ENCODE assay signal across 37 mouse cellular contexts in the genomic region with DNA sequence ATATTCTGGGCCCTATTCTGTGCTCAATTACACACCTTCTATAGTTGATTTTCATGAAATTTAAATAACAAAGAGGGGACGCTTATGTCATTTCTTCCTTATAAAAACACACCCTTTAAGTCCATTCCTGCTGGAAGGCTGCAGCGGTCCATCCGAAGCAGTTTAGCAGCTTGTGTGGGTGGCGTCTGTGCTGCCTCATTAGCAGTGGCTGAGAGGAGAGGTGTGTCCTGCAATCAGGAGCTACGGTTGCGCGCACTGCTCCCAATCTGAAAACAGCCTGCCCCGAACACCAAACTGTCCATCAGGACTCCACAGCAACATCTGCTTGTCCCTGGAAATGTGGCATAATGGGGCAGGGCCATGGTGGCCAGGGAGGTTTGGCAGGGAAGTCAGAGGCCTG. TPM values are rescaled to one million over a fixed set of nuclear protein-coding genes. Genes with fewer than 3 reads are reported as not detected.
A peak's percentile ranks its signal among the peaks of the same experiment; 100 is the strongest.
DNase-seq lines count a peak whose midpoint lies in the region; ATAC-seq and TF ChIP-seq lines count a peak whose summit lies in the region.
"Had no signal": no experiment of that assay in that cellular context is flagged by ENCODE, and none has a peak within 500 bp of the region (broad histone marks: within the 10 kb centered on the region; RNA-seq: fewer than 3 reads in every experiment).

No protein-coding gene starts in this region.

- H3K4me1 ChIP-seq in hindbrain, embryonic 10.5 days (replicated peaks), result peaks cover 35% of the 10 kb centered on the region
- no peaks in the 10 kb centered on the region for H3K4me1 ChIP-seq in hindbrain, embryonic 16.5 days (ENCODE audit: control insufficient read depth, insufficient read depth, low read depth, low read length)
- H3K4me1 ChIP-seq in midbrain, embryonic 12.5 days, result peaks cover 21% of the 10 kb centered on the region
- H3K4me1 ChIP-seq in midbrain, embryonic 15.5 days, result no peaks in the 10 kb centered on the region
- H3K4me1 ChIP-seq in forebrain, embryonic 15.5 days, result peaks cover 6% of the 10 kb centered on the region
- H3K4me1 ChIP-seq: lung, embryonic 15.5 days had no signal

- no peak overlapping the region for H3K9ac ChIP-seq in hindbrain, embryonic 16.5 days (ENCODE audit: low read depth, low read length)
- H3K9ac ChIP-seq in midbrain, embryonic 12.5 days (replicated peaks), result no peak overlapping the region
- H3K9ac ChIP-seq in midbrain, embryonic 15.5 days, result no peak overlapping the region
- no peak overlapping the region for H3K9ac ChIP-seq in forebrain, embryonic 15.5 days (replicated peaks)
- H3K9ac ChIP-seq: embryonic facial prominence, embryonic 12.5 days; heart, embryonic 13.5 days; hindbrain, embryonic 14.5 days; kidney, embryonic 15.5 days; limb, embryonic 13.5 days; lung, embryonic 15.5 days; neural tube, embryonic 12.5 days had no signal

- peak overlapping the region; percentile 80 for H3K27ac ChIP-seq in hindbrain, embryonic 10.5 days
- H3K27ac ChIP-seq in hindbrain, embryonic 16.5 days (ENCODE audit: low read depth, low read length), result no peak overlapping the region
- H3K27ac ChIP-seq in midbrain, embryonic 12.5 days (replicated peaks), result peak overlapping the region; percentile 39
- no peak overlapping the region for H3K27ac ChIP-seq in midbrain, embryonic 15.5 days
- 0 out of 2 replicates have a peak overlapping the region, but pooled peaks have one; percentile 23 for H3K27ac ChIP-seq in forebrain, embryonic 15.5 days (replicated peaks)
- H3K27ac ChIP-seq: embryonic facial prominence, embryonic 12.5 days; heart, embryonic 13.5 days; hindbrain, embryonic 14.5 days; kidney, embryonic 15.5 days; limb, embryonic 13.5 days; lung, embryonic 15.5 days; neural tube, embryonic 12.5 days; stomach, postnatal 0 days had no signal

- no peak for ATAC-seq in hindbrain, embryonic 16.5 days
- ATAC-seq in midbrain, embryonic 12.5 days (ENCODE audit: low FRiP score, low read depth), result 0 out of 2 replicates have a peak, but pooled peaks have one; percentile 65
- ATAC-seq in midbrain, embryonic 15.5 days (replicated peaks), result no peak
- peak; percentile 73 for ATAC-seq in forebrain, embryonic 15.5 days (replicated peaks)
- no peak for ATAC-seq in monocyte, adult 5-6 weeks (replicated peaks; ENCODE audit: insufficient number of reproducible peaks, low FRiP score, low TSS enrichment, poor library complexity, severe bottlenecking)
- ATAC-seq: activated CD4-positive, CD25-positive, alpha-beta regulatory T cell, adult 4 months had no signal

- H3K4me2 ChIP-seq in hindbrain, embryonic 16.5 days (ENCODE audit: low read length), result no peak overlapping the region
- H3K4me2 ChIP-seq in midbrain, embryonic 12.5 days (replicated peaks), result 0 out of 2 replicates have a peak overlapping the region, but pooled peaks have one; percentile 16
- no peak overlapping the region for H3K4me2 ChIP-seq in midbrain, embryonic 15.5 days
- H3K4me2 ChIP-seq in forebrain, embryonic 15.5 days (replicated peaks), result no peak overlapping the region
- H3K4me2 ChIP-seq: embryonic facial prominence, embryonic 12.5 days; heart, embryonic 13.5 days; hindbrain, embryonic 14.5 days; kidney, embryonic 15.5 days; limb, embryonic 13.5 days; liver, embryonic 11.5 days; lung, embryonic 15.5 days; neural tube, embryonic 12.5 days had no signal

- DNase-seq in hindbrain, embryonic 10.5 days (ENCODE audit: low spot score), result no peak
- peak; percentile 89 for DNase-seq in brain, embryonic 14.5 days (ENCODE audit: low read depth)
- no peak for DNase-seq in cerebellum, adult 8-10 months
- DNase-seq: adrenal gland, adult 2 months; adrenal gland, postnatal 36 days; cerebellum, adult 2 months; cerebellum, postnatal 25 days; gastrocnemius, postnatal 10 days; heart, postnatal 10 days; kidney, adult 18-20 months; lung, postnatal 36 days; right cerebral cortex, adult 18-20 months; right cerebral cortex, postnatal 4 days; thymus, adult 18-20 months; thymus, postnatal 25 days had no signal

- peaks cover 68% of the 10 kb centered on the region for H3K27me3 ChIP-seq in hindbrain, embryonic 10.5 days (ENCODE audit: insufficient read depth, poor library complexity, severe bottlenecking)
- H3K27me3 ChIP-seq in hindbrain, embryonic 16.5 days (replicated peaks; ENCODE audit: control insufficient read depth, insufficient read depth, low read length), result peaks cover 16% of the 10 kb centered on the region; the same call in 1 of the 2 replicates
- peaks cover 74% of the 10 kb centered on the region for H3K27me3 ChIP-seq in midbrain, embryonic 12.5 days
- H3K27me3 ChIP-seq in midbrain, embryonic 15.5 days (replicated peaks), result peaks cover 26% of the 10 kb centered on the region
- H3K27me3 ChIP-seq in forebrain, embryonic 15.5 days, result 0 out of 2 replicates have a peak, but pooled peaks cover 2% of the 10 kb centered on the region

- 57% methylated on average over 8 of the region's 8 CpGs for WGBS in hindbrain, embryonic 10.5 days
- WGBS in hindbrain, embryonic 16.5 days, result 44% methylated on average over 8 of the region's 8 CpGs
- WGBS in midbrain, embryonic 12.5 days, result 39% methylated on average over 8 of the region's 8 CpGs
- WGBS in midbrain, embryonic 15.5 days, result 31% methylated on average over 8 of the region's 8 CpGs
- WGBS in forebrain, embryonic 15.5 days, result 12% methylated on average over 8 of the region's 8 CpGs

- H3K9me3 ChIP-seq in hindbrain, embryonic 10.5 days, result no peaks in the 10 kb centered on the region
- H3K9me3 ChIP-seq in hindbrain, embryonic 16.5 days (ENCODE audit: control insufficient read depth, low read length), result no peaks in the 10 kb centered on the region
- no peaks in the 10 kb centered on the region for H3K9me3 ChIP-seq in midbrain, embryonic 12.5 days
- no peaks in the 10 kb centered on the region for H3K9me3 ChIP-seq in midbrain, embryonic 15.5 days
- H3K9me3 ChIP-seq in forebrain, embryonic 15.5 days, result no peaks in the 10 kb centered on the region
- H3K9me3 ChIP-seq: embryonic facial prominence, embryonic 12.5 days; heart, embryonic 13.5 days; kidney, embryonic 15.5 days; limb, embryonic 13.5 days; lung, embryonic 15.5 days; neural tube, embryonic 12.5 days had no signal

- TF ChIP-seq CTCF in brain, embryonic 14.5 days (IDR thresholded peaks at IDR 0.05; ENCODE audit: borderline replicate concordance, extremely low read depth, insufficient read depth, insufficient read length), result no peak

- H3K36me3 ChIP-seq in hindbrain, embryonic 10.5 days, result no peaks in the 10 kb centered on the region
- no peaks in the 10 kb centered on the region for H3K36me3 ChIP-seq in hindbrain, embryonic 16.5 days (ENCODE audit: control insufficient read depth, insufficient read depth, low read length)
- H3K36me3 ChIP-seq in midbrain, embryonic 12.5 days, result no peaks in the 10 kb centered on the region
- H3K36me3 ChIP-seq in midbrain, embryonic 15.5 days (replicated peaks), result no peaks in the 10 kb centered on the region
- H3K36me3 ChIP-seq in forebrain, embryonic 15.5 days, result no peaks in the 10 kb centered on the region
- H3K36me3 ChIP-seq: embryonic facial prominence, embryonic 12.5 days; heart, embryonic 13.5 days; kidney, embryonic 15.5 days; limb, embryonic 13.5 days; lung, embryonic 15.5 days; neural tube, embryonic 12.5 days had no signal

- TF ChIP-seq POLR2A in brain, embryonic 14.5 days (IDR thresholded peaks at IDR 0.05; ENCODE audit: borderline replicate concordance, extremely low read depth, insufficient read depth, insufficient read length, poor library complexity, severe bottlenecking), result no peak

- no peak overlapping the region for H3K4me3 ChIP-seq in hindbrain, embryonic 10.5 days
- no peak overlapping the region for H3K4me3 ChIP-seq in hindbrain, embryonic 16.5 days (ENCODE audit: low read length)
- no peak overlapping the region for H3K4me3 ChIP-seq in midbrain, embryonic 12.5 days
- no peak overlapping the region for H3K4me3 ChIP-seq in midbrain, embryonic 15.5 days
- no peak overlapping the region for H3K4me3 ChIP-seq in forebrain, embryonic 15.5 days
- H3K4me3 ChIP-seq: embryonic facial prominence, embryonic 12.5 days; heart, embryonic 13.5 days; kidney, embryonic 15.5 days; limb, embryonic 13.5 days; lung, embryonic 15.5 days; neural tube, embryonic 12.5 days had no signal

RNA-seq across cellular contexts. Expression of a gene that starts 20.8 kb away (rescaled TPM):
- polyA plus RNA-seq in hindbrain, embryonic 10.5 days (2016; fragmentation: Nextera tagmentation; extraction: Ambion mirVana), result 1.2 and 1.4 TPM in 2 replicates
- 1.0 and 1.3 TPM in 2 replicates for polyA plus RNA-seq in hindbrain, embryonic 16.5 days (2015; fragmentation: Nextera tagmentation; extraction: Ambion mirVana)
- polyA plus RNA-seq in midbrain, embryonic 12.5 days (2016; fragmentation: Nextera tagmentation; extraction: Ambion mirVana), result 0.69 and 1.1 TPM in 2 replicates
- polyA plus RNA-seq in midbrain, embryonic 15.5 days (2015; fragmentation: Nextera tagmentation; extraction: Ambion mirVana), result 0.96 and 1.2 TPM in 2 replicates
- polyA plus RNA-seq in brain, embryonic 14.5 days (2012; rRNA removed), result 0.37 and 0.70 TPM in 2 replicates
- 0.87 and 1.0 TPM in 2 replicates for polyA plus RNA-seq in forebrain, embryonic 15.5 days (2015; fragmentation: Nextera tagmentation; extraction: Ambion mirVana)
- 26.6 to 48.8 TPM (median 47.3 TPM) in 3 replicates for total RNA-seq in monocyte, adult 5-6 weeks (2017)

RNA-seq across cellular contexts. Expression of a gene that starts 52.5 kb away (rescaled TPM):
- 28.4 and 33.7 TPM in 2 replicates for polyA plus RNA-seq in hindbrain, embryonic 10.5 days (2016; fragmentation: Nextera tagmentation; extraction: Ambion mirVana)
- polyA plus RNA-seq in hindbrain, embryonic 16.5 days (2015; fragmentation: Nextera tagmentation; extraction: Ambion mirVana), result 0.11 and 1.0 TPM in 2 replicates
- polyA plus RNA-seq in midbrain, embryonic 12.5 days (2016; fragmentation: Nextera tagmentation; extraction: Ambion mirVana), result 38.0 and 38.8 TPM in 2 replicates
- 3.9 and 6.1 TPM in 2 replicates for polyA plus RNA-seq in midbrain, embryonic 15.5 days (2015; fragmentation: Nextera tagmentation; extraction: Ambion mirVana)
- 10.1 and 17.1 TPM in 2 replicates for polyA plus RNA-seq in brain, embryonic 14.5 days (2012; rRNA removed)
- polyA plus RNA-seq in forebrain, embryonic 15.5 days (2015; fragmentation: Nextera tagmentation; extraction: Ambion mirVana), result 3.1 and 6.7 TPM in 2 replicates
- not detected in 3 replicates for total RNA-seq in monocyte, adult 5-6 weeks (2017)
- total RNA-seq: adrenal gland, adult 2 months; adrenal gland, postnatal 36 days; gastrocnemius, postnatal 10 days; heart, adult 8-10 months; heart, postnatal 10 days; layer of hippocampus, postnatal 10 days; megakaryocyte, adult 5-6 weeks had no signal
- polyA plus RNA-seq: activated CD4-positive, CD25-positive, alpha-beta regulatory T cell, adult 4 months; adrenal gland, adult 2 months; cerebellum, adult 2 months; gonadal fat pad, adult 2 months; heart, embryonic 13.5 days; hindbrain, embryonic 14.5 days; intestine, embryonic 14.5 days; kidney, embryonic 15.5 days; limb, embryonic 13.5 days; liver, embryonic 11.5 days; liver, embryonic 16.5 days; lung, embryonic 15.5 days; spleen, adult 2 months; stomach, postnatal 0 days had no signal

Comparison
In these comparisons a context has a peak if more than half of its experiments do, and no peak if none do; other contexts are left out.
1. H3K27ac ChIP-seq: peak in hindbrain, embryonic 10.5 days (single experiment), midbrain, embryonic 12.5 days (single experiment) and forebrain, embryonic 15.5 days (single experiment); none in hindbrain, embryonic 16.5 days (single experiment) and midbrain, embryonic 15.5 days (single experiment).
2. ATAC-seq: peak in midbrain, embryonic 12.5 days (single experiment) and forebrain, embryonic 15.5 days (single experiment); none in hindbrain, embryonic 16.5 days (single experiment), midbrain, embryonic 15.5 days (single experiment) and monocyte, adult 5-6 weeks (single experiment).